Mouse (Mus musculus) embryonic fibroblast, embryonic 13.5 days (primary cell): ENCODE results near the gene Mprip. TPM values are rescaled to one million over a fixed set of nuclear protein-coding genes. Genes with fewer than 3 reads are reported as not detected.

Experiments used
- H3K27ac ChIP-seq: 2 replicates; pipeline ENCODE4 v1.5.1; 2012; ENCODE audit warnings: low read length, control low read depth, inconsistent platforms; ENCODE audit not compliant: insufficient read depth
- H3K4me1 ChIP-seq: 2 replicates; pipeline ENCODE4 v1.6.1; 2011; ENCODE audit warnings: low read length; ENCODE audit not compliant: control insufficient read depth, insufficient read depth
- H3K4me3 ChIP-seq: 2 replicates; pipeline ENCODE4 v1.5.1; 2011; ENCODE audit warnings: mild to moderate bottlenecking, control low read depth, low read length; ENCODE audit not compliant: insufficient read depth
- CTCF ChIP-seq: IDR thresholded peaks from 2 replicates; pipeline ENCODE4 v1.5.1; 2011; ENCODE audit warnings: mild to moderate bottlenecking, control low read depth, low read length, moderate library complexity, borderline replicate concordance; ENCODE audit not compliant: insufficient read depth
- POLR2A ChIP-seq: IDR thresholded peaks from 2 replicates; pipeline ENCODE4 v1.6.1; 2011; ENCODE audit warnings: low read depth, mild to moderate bottlenecking, control low read depth, low read length, moderate library complexity
- polyA plus RNA-seq: library from polyadenylated mRNA; stranded (reverse); fragments of >200 nt; gene quantifications from 2 replicates; pipeline ENCODE4 v1.2.4, GENCODE M21; 2011; ENCODE audit warnings: low read depth; ENCODE audit not compliant: missing spikeins, insufficient read length

Gene Mprip
- polyA plus RNA-seq, 1 experiment: 233 TPM

DNA sequence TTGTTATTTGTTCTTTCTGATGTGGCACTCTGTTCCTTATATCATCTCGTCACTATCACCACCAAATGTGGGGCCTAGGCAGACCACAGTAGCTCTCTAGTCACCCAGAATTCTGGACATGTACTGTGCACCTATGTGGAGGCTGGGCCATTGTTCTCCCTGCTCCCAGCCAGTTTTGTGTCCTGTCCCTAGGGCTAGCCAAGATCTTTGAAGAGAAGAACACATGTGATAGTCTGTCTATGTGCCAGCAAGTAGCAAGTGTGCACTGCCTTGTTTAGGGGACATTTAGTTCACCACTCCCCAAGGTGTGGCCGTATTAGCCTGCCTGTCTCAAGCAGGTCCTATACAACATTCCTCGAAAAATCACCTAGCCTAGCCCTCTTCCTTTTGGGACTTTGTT, 87.9 kb downstream of the Mprip start:
- H3K27ac ChIP-seq: no peak overlapping the region
- no peaks in the 10 kb centered on the region for H3K4me1 ChIP-seq
- H3K4me3 ChIP-seq: no peak overlapping the region
- no peak for TF ChIP-seq POLR2A
- TF ChIP-seq CTCF: no peak

DNA sequence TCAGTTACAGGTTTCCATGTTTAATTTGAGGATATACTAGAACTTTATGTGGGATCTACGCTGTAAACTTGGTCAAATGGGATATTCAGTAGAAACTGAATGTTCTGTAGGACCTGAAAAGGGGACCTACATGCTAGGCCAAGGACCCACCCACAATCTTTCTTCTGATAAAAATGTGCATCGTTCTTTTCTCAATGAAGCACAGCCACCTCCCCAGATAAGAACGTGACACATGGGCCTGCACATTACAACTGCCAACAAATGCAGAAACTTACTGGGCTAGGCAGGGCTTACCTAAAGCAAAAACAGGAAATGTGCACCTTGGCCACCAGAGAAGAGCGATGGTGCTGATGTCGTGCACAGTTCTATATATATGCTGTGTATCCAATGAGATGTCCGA, 93.4 kb downstream of the Mprip start:
- Histone ChIP-seq H3K4me1 (0 out of 2 replicates have a peak, but pooled peaks cover 6% of the 10 kb centered on the region), H3K4me3 (no peak overlapping the region), H3K27ac (no peak overlapping the region)
- TF ChIP-seq POLR2A: no peak
- TF ChIP-seq CTCF: no peak

- TF ChIP-seq POLR2A: no peak
- no peak for TF ChIP-seq CTCF
- Histone ChIP-seq H3K4me3 (no peak overlapping the region), H3K27ac (no peak overlapping the region), H3K4me1 (0 out of 2 replicates have a peak, but pooled peaks cover 6% of the 10 kb centered on the region)
These were observed 95.2 kb downstream of the Mprip start for GRCm38 (mm10) chr11:59756351-59756750.

GRCm38 (mm10) chr11:59758191-59758985, 97.3 kb downstream of the Mprip start:
- 0 out of 2 replicates have a peak, but pooled peaks cover 6% of the 10 kb centered on the region for H3K4me1 ChIP-seq
- no peak overlapping the region for H3K4me3 ChIP-seq
- H3K27ac ChIP-seq: no peak overlapping the region
- TF ChIP-seq POLR2A (no peak), CTCF (no peak)

DNA sequence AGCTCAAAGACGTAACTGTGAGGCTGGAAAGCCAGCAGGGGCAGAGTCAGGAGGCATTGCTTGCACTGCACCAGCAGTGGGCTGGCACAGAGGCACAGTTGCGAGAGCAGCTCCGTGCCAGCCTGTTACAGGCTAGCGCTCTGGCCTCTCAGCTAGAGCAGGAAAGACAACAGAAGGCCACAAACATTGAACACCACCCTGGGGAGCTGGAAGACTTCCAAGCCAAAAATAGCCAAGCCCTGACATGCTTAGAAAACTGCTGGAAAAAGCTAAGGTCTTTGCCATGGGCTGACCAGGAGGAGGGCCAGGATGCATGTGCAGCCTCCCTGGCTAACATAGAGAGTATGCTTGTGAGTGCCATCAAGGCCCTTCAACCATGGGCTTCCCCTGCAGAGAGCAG, 98.1 kb downstream of the Mprip start:
- no peak overlapping the region for H3K4me3 ChIP-seq
- H3K27ac ChIP-seq: peak overlapping the region; percentile 28; the same call in 1 of the 2 replicates
- TF ChIP-seq POLR2A (no peak), CTCF (no peak)
- 0 out of 2 replicates have a peak, but pooled peaks cover 6% of the 10 kb centered on the region for H3K4me1 ChIP-seq

DNA sequence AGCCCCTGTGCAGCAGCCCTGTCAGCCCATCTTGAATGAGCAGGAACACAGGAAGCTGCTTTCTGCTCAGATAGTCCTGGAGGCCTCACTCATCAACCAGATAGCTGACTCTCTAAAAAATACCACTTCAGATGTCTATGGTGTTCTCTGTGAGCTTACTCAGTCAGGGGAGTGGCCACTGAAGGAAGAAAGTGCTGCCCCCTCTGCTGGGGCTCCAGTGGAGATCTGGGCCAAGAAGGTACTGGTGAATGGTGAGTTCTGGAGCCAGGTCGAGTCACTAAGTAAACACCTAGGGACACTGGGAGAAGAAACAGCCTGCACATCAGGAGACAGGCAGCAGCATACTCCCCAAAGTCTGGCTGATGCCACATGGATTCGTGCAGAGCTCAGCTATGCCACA, 98.5 kb downstream of the Mprip start:
- H3K27ac ChIP-seq: peak overlapping the region; percentile 28; the same call in 1 of the 2 replicates
- H3K4me3 ChIP-seq: no peak overlapping the region
- TF ChIP-seq CTCF (no peak), POLR2A (no peak)
- H3K4me1 ChIP-seq: 0 out of 2 replicates have a peak, but pooled peaks cover 6% of the 10 kb centered on the region

- Histone ChIP-seq H3K4me3 (no peak overlapping the region), H3K27ac (no peak overlapping the region), H3K4me1 (0 out of 2 replicates have a peak, but pooled peaks cover 6% of the 10 kb centered on the region)
- TF ChIP-seq CTCF (no peak), POLR2A (no peak)
These were observed 99.7 kb downstream of the Mprip start for GRCm38 (mm10) chr11:59760796-59761195.

DNA sequence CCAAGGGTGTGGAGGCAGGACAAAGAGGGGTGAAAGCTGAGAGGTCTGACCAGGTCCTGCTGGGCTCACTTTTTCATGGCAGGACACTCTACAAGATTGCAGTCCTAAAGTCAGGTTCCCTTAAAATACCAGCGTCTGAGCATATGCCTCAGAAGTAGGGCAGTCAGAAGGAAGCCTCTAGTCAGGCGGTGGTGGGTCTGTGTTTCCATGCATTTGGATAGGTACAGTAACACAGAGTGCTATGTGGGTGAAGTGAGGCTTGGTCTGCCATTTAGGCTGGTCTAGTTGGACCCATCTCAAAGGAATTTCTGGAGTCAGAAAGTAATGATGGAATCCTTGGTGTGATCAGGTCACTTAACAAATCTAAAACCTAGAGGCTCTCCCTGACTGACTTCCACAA, 108.2 kb downstream of the Mprip start:
- TF ChIP-seq POLR2A (no peak), CTCF (no peak)
- H3K4me1 ChIP-seq: no peaks in the 10 kb centered on the region
- H3K4me3 ChIP-seq: no peak overlapping the region
- H3K27ac ChIP-seq: no peak overlapping the region

GRCm38 (mm10) chr11:59769738-59770137, 108.6 kb downstream of the Mprip start:
- no peak overlapping the region for H3K27ac ChIP-seq
- H3K4me3 ChIP-seq: no peak overlapping the region
- no peak for TF ChIP-seq POLR2A
- TF ChIP-seq CTCF: no peak
- H3K4me1 ChIP-seq: no peaks in the 10 kb centered on the region

DNA sequence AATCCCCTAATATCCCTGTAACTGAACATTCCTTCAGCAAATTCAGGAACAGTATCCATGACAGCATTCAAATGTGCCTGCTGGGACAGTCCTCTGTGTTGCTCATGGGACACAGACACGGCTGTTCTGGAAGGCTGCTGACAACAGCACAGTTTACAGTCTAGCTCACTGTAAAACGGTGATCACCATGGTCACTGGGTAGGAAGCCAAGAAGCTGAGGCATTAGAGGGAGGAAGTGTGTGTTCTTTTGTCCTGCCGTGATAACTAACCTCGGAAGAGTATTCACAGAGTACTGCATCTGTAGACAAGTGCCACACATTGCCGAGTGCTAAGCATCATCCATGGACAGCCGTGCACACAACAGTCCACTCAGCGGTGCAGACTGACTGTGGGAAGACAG, 109.6 kb downstream of the Mprip start:
- TF ChIP-seq CTCF (no peak), POLR2A (no peak)
- H3K4me1 ChIP-seq: no peaks in the 10 kb centered on the region
- no peak overlapping the region for H3K4me3 ChIP-seq
- H3K27ac ChIP-seq: no peak overlapping the region

- no peak overlapping the region for H3K27ac ChIP-seq
- no peak overlapping the region for H3K4me3 ChIP-seq
- H3K4me1 ChIP-seq: no peaks in the 10 kb centered on the region
- TF ChIP-seq CTCF: no peak
- TF ChIP-seq POLR2A: no peak
These were observed 111.2 kb downstream of the Mprip start for GRCm38 (mm10) chr11:59772291-59772690.
